Comparison of ENCODE assay signal across 11 mouse cellular contexts in genomic region chr1:193042760-193043295, GRCm38 (mm10). TPM values are rescaled to one million over a fixed set of nuclear protein-coding genes. Genes with fewer than 3 reads are reported as not detected.
"Had no signal": no experiment of that assay in that cellular context is flagged by ENCODE, and none has a peak within 500 bp of the region (broad histone marks: within the 10 kb centered on the region; RNA-seq: fewer than 3 reads in every experiment).

No protein-coding gene starts in this region.

- DNase-seq: kidney, adult 8-10 months; kidney, postnatal 25 days; lung, adult 2 months; lung, postnatal 36 days; thymus, postnatal 36 days had no signal

- ATAC-seq: intestine, postnatal 0 days; lung, postnatal 0 days; midbrain, embryonic 13.5 days had no signal

- H3K27ac ChIP-seq: limb, embryonic 13.5 days; liver, embryonic 15.5 days; midbrain, embryonic 13.5 days had no signal

- H3K4me3 ChIP-seq: limb, embryonic 13.5 days; liver, embryonic 15.5 days; midbrain, embryonic 13.5 days had no signal

RNA-seq across cellular contexts. Expression of gene Syt14, which starts 7.3 kb away (rescaled TPM):
- total RNA-seq: megakaryocyte progenitor cell, adult 5-6 weeks had no signal
